Mouse (Mus musculus) adipocyte (in vitro differentiated cells): Measurements from ENCODE around the gene Gm11214.
A peak's percentile ranks its signal among the peaks of the same experiment; 100 is the strongest.

ENCODE experiments used
- DNase-seq: peaks from one replicate; pipeline ENCODE4 v3.0.0-alpha.2; 2016; ENCODE audit warnings: low spot score

The Gm11214 gene

DNA sequence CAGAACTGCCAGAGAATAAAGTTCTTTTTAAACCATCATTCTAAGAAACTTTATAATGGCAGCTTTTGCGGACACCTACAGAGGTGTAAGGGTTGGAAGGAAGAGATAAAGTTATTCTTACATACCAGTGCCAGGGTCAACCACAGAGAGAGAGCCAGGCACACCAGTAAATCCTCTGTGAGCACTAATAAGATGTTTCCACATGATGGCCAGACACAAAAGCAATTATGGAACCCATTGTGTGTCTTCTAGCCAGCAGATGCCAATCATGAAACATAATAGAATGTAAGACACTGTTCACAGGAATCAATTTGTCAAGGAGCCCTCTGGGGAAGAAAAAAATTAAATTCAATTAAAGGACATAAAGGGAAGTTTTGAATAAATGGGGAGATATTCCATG is 1.8 kb downstream of the Gm11214 start:
- DNase-seq = no peak

GRCm38 (mm10) chr4:63659775-63660174 is 3.4 kb downstream of the Gm11214 start:
- no peak for DNase-seq

GRCm38 (mm10) chr4:63659086-63659485 is 4.1 kb downstream of the Gm11214 start:
- DNase-seq = no peak

DNA sequence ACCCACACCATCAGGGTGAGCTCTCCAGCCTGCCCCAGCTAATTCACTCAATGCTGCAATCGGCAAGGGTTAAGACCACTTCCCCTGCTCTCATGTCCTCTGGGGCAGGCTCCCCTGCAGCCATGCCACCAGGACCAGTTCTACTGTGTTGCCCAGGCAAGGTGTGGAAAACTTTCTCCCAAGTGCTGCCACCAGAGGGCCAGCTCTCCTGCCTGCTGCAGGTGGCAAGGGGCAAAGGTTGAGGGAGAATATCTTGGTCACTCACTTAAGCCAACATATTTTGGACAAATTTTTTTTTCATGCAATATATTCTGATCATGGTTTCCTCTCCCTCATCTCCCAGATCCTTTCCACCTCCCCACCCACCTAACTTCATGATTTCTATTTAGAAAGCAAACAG is 8.8 kb downstream of the Gm11214 start:
- no peak for DNase-seq

DNA sequence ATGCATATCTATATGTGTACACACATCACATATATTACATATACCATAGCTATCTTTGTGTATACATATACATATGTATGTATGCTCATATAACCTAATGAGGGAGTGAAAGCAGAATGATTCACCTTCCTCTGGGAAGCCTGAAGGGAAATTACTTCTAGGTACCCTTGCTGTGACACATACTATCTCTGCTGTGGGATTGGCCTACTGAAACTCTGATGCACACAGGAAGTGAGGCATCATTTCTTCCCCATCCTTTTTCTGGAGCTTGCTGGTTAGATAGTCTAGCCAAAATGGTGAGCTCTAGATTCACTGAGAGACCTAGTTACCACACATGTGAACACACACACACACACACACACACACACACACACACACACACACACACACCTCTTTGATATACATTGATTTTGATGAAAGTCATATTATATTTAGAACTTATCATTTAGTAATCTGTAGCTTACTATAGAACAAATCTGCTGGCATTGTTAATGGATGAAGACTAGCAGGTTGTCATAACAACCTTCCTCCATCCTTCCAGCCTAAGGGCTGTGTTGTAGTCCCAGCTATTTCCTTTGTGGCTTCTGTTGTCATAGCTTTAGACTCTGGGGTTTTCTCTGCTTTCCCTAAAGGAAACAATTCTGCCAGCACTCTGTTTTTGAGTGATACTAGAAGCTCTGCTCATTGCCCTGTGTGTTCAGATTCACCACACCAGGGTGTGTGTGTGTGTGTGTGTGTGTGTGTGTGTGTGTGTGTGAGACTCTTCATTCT is 19.0 kb downstream of the Gm11214 start:
- no peak for DNase-seq

DNA sequence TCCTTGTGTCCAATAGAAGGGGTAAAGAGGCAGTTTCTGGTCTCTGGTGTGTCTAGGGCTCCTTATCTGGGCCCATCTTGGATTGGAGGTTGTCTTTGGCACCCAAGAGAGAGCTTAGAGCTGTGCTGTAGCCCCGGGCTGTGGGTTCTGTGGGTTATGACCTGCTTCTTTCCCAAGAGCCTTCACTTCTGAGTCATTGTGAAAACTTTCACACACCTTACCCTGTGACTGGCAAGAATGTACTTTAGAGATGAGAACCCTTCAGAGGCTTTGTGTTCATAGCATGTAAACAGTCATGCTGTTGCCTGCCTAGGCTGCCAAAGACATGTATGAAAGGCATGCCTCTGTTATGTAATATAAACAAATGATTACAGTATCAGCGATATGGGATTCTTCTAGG is 23.3 kb downstream of the Gm11214 start:
- DNase-seq = no peak

DNA sequence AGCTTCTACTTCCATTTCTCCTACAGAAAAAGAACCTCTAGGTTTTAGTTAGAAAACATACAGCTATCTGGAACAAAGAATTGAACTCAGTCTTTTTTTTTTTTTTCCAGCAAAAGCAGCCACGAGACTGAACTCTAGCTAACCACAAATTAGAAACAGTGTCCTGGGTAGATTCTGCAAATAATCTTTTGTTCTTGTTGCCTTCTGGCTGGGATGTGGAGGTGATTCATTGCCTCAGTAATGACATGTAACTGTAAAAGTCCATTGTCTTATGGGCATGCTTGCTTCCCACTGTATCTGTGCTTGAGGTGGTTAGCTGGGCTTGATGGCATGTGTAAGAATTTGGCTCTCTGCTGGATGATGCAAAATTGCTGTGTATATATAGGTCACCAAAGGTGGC is 24.6 kb downstream of the Gm11214 start:
- no peak for DNase-seq

DNA sequence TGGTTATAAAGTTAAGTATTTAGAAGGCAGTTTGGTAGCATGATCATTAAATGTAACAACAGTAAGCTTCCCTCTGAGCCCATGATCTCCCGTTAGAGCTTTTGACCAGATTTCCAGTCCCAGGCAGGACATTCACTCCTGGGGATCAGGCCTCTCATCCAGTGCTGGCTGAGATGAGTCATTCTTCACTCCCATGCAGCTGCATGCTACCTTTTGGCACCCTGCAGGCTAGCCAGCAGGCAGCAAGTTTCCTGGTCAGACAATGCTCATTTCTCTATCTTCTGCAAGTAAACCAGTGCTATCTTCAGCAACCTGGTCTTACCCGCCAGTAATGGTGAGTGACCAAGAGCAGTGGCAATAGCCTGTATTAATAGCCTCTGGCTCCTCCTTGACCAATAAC is 30.0 kb downstream of the Gm11214 start:
- no peak for DNase-seq

DNA sequence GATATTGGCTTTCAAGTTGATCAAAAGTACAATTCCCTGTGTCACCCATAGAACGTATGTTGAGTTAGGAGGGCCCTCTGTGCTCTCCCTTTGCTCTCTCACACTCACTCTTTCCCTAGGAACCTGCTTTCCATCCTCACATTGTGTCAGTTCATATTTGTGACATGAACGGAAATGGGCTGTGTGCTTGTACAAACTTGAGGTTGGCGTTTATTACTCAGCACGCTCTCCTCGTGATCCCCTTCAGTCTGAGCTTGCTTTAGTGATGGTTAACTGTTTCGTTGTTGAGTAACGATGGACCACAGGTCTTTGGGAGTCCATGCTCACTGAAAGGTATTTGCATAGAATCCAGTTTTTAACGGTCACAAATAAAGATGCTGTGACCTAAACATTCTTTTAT is 36.1 kb downstream of the Gm11214 start:
- DNase-seq = no peak

DNA sequence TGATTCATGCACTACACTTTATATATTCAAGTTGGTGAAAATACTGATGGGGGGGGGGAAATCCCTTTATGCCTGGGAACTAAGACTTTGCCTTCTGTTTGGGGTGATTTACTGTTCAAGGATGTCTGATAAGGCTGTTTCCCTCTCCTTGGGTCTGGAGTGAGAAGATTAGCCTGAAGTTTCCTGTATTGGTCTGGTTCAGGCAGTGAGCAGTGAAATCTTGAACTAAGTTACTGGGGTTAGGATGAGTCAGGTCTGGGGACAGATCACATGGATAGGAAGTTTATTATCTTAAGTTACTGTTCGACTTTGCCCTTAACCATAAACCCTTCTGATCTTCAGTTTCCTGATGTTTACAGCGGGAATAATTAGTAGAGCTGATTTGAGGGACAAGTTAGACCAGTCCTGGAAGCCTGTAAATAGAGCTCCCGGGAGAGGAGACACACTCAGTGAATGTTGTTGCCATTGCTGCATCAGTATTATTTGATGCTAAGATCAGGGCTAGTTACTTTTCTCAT is 37.6 kb downstream of the Gm11214 start:
- no peak for DNase-seq

- DNase-seq = peak; percentile 20
Observed at GRCm38 (mm10) chr4:63622378-63622835, 40.8 kb downstream of the Gm11214 start, which contains the start of gene Tex48. Gene Tex48, minus strand, starts transcription at chr4:63622428.

DNA sequence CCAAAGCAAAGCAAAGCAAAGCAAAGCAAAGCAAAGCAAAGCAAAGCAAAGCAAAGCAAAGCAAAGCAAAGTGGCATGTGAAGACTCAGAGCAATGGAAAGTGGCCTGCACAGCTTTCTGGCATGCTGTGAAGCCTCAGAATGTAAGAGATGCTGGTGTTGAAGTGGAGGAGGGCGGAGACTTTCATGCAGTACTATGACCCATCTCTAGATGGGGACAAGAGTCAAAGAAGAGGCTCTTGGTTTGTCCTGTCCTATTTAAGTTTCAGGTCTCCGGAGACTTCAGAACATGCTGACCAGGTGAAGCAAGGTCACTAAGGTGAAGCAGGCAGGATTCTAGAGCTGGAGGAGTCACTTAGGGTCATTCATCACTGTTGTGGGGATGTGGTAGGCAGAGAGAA is 41.3 kb downstream of the Gm11214 start:
- peak; percentile 18 for DNase-seq
